Mouse (Mus musculus) bone marrow macrophage, adult 2 months (primary cell): Measurements from ENCODE around the gene Mdc1.

ENCODE experiments used
- CTCF ChIP-seq: IDR thresholded peaks from 2 replicates; pipeline ENCODE4 v1.5.1; 2012; ENCODE audit warnings: low read depth, mild to moderate bottlenecking, low read length, moderate library complexity
- POLR2A ChIP-seq: IDR thresholded peaks from 2 replicates; pipeline ENCODE4 v1.6.1; 2012; ENCODE audit warnings: mild to moderate bottlenecking, low read depth, low read length, borderline replicate concordance

DNA sequence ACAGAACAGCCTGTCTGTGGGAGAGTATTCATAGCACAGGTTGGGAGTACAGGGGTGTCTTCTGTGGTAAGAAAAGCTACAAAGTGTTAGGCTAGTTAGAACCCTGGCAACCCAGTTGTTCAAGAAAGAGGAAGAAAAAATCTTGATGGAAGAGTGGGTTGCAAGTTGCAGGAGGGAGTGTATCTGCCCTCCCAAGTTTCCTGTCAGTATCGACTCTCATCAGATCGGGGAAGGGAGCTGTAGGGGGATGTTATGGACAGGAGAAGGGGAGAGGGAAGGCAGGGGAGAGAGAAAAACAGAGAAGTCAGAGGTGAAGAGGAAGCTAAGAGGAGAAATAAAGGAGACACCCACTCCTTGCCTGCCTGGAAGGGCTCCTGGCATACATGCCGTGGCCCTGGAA is 59.3 kb downstream of the Mdc1 start:
- no peak for TF ChIP-seq CTCF
- no peak for TF ChIP-seq POLR2A
